Mouse (Mus musculus) limb, embryonic 14.5 days (tissue): Measurements from ENCODE around the gene Dazap1. TPM values are rescaled to one million over a fixed set of nuclear protein-coding genes. Genes with fewer than 3 reads are reported as not detected.

ENCODE experiments used
- ATAC-seq: fragments of 200-750 bp; cut with Nextera tagmentation; 2 replicates; pipeline ENCODE4 v1.8.0; 2017; ENCODE audit warnings: low read depth, moderate number of reproducible peaks, moderate TSS enrichment; ENCODE audit not compliant: low FRiP score
- DNase-seq: peaks from one replicate; pipeline ENCODE4 v3.0.0-alpha.2; 2015; ENCODE audit warnings: low spot score
- H3K27ac ChIP-seq: fragments of 300-500 bp; sonication (generic); replicated peaks from 2 replicates; pipeline ENCODE4 v1.5.1; 2014; ENCODE audit warnings: low read depth, mild to moderate bottlenecking, low read length, moderate library complexity, mixed read lengths
- H3K27me3 ChIP-seq: fragments of 300-500 bp; sonication (generic); 2 replicates; pipeline ENCODE4 v1.6.1; 2014; ENCODE audit warnings: low read length, mixed read lengths; ENCODE audit not compliant: control insufficient read depth, insufficient read depth
- H3K36me3 ChIP-seq: fragments of 300-500 bp; sonication (generic); 2 replicates; pipeline ENCODE4 v1.6.1; 2014; ENCODE audit warnings: mild to moderate bottlenecking, low read length, moderate library complexity, mixed read lengths; ENCODE audit not compliant: control insufficient read depth, insufficient read depth
- H3K4me1 ChIP-seq: fragments of 300-500 bp; sonication (generic); 2 replicates; pipeline ENCODE4 v1.6.1; 2014; ENCODE audit warnings: antibody characterized with exemption, low read length, mixed read lengths; ENCODE audit not compliant: control insufficient read depth, insufficient read depth
- H3K4me2 ChIP-seq: fragments of 300-500 bp; sonication (generic); replicated peaks from 2 replicates; pipeline ENCODE4 v1.6.1; 2014; ENCODE audit warnings: low read depth, mild to moderate bottlenecking, low read length, moderate library complexity; ENCODE audit not compliant: severe bottlenecking
- H3K4me3 ChIP-seq: fragments of 300-500 bp; sonication (generic); replicated peaks from 2 replicates; pipeline ENCODE4 v1.5.1; 2014; ENCODE audit warnings: low read length
- H3K9ac ChIP-seq: fragments of 300-500 bp; sonication (generic); 2 replicates; pipeline ENCODE4 v1.6.1; 2014; ENCODE audit warnings: mild to moderate bottlenecking, low read depth, low read length, moderate library complexity; ENCODE audit not compliant: severe bottlenecking
- H3K9me3 ChIP-seq: fragments of 300-500 bp; sonication (generic); 2 replicates; pipeline ENCODE4 v1.6.1; 2016; ENCODE audit warnings: low read length; ENCODE audit not compliant: control insufficient read depth
- POLR2A ChIP-seq: fragments of 200-500 bp; IDR thresholded peaks from 2 replicates; pipeline ENCODE4 v1.8.0; 2012; ENCODE audit warnings: inconsistent platforms, mild to moderate bottlenecking, moderate library complexity, borderline replicate concordance; ENCODE audit not compliant: insufficient read depth, insufficient read length; ENCODE audit errors: extremely low read depth
- WGBS: fragments of 180-500 bp; shearing (Covaris S2); extraction: QIAGEN DNeasy Blood & Tissue Kit; methylation state at CpG from one replicate; pipeline ENCODE4 v1.1.7; 2014; 5-methylcytosine and 5-hydroxymethylcytosine counted together
- polyA plus RNA-seq, 2 experiments: library from polyadenylated mRNA; depleted of rRNA in 1 of 2; stranded (reverse) in 1 of 2; unstranded in 1 of 2; fragments of >200 nt; fragmentation: Nextera tagmentation in 1 of 2; extraction: Ambion mirVana in 1 of 2; gene quantifications; 2 replicates each; pipeline versions ENCODE4 v1.2.1 to v1.2.3; 2012 to 2014

Dazap1 gene
- polyA plus RNA-seq, 2 experiments, result 46.1 to 272 TPM

DNA sequence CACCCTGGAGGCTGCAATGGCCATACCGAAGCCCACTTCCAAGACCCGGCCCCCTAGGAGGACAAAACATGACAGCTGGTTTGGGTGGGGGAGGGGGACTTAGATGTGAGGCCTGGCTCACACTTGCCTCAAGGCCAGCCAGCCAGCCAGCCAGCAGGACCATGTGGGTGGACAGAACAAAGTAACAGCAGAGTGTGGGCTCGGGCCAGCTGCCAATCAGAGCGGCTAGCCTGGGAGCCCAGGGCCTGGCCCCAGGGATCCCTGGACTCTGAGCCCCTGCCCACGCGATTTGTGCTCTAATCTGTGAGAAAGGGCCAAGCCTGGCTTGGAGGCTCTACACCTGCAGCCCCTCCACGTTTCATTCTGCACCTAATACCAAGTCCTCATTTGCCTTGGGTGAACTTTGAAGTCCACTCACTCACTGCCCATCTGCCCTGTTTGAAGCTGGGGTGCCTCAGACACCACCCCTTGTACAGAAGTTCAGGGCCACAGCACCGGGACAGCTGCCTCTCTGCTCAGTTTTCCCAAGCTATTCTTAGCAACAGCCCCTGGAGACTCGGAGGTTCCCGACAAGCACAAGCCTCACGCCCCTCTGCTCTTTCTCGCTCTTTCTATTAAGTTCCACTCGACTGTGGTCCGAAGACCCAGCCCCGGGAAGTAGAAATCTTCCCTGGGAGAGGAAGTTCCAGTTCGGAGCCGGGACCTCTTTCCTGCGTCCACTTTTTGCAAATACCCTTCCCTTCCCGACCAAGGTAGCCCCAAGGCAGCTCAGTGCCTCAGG is 1.2 kb upstream of the Dazap1 start:
- peak overlapping the region; percentile 50 for H3K9ac ChIP-seq
- H3K27me3 ChIP-seq, result no peaks in the 10 kb centered on the region
- H3K4me2 ChIP-seq, result peak overlapping the region; percentile 90
- no peaks in the 10 kb centered on the region for H3K9me3 ChIP-seq
- no peak for TF ChIP-seq POLR2A
- H3K36me3 ChIP-seq, result peaks cover 37% of the 10 kb centered on the region
- WGBS, result 8% methylated on average over 19 of the region's 19 CpGs
- peaks cover 13% of the 10 kb centered on the region for H3K4me1 ChIP-seq
- peak overlapping the region; percentile 53 for H3K4me3 ChIP-seq
- peak; percentile 44 for DNase-seq
- ATAC-seq, result no peak
- peak overlapping the region; percentile 95 for H3K27ac ChIP-seq

DNA sequence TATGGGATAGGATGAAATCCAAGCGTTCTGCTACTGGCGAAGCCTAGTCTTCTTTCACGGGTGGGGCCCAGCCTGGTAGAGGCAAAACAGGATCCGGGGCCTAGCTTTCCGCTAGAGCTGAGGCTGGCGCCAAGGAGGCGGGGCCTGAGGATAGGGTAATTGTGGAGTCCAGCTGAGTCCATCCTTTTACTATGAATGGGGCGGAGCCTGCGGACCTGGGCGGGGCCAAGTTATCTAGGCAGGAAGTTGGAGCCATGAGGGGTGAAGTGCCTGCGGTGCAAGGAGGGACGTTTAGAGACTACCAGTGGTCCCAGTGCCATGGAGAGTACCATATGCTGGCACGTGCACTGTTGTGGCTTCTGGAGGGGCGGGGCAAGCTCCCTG is 291 bp downstream of the Dazap1 start:
- H3K36me3 ChIP-seq, result peaks cover 22% of the 10 kb centered on the region
- WGBS, result 2% methylated on average over 14 of the region's 14 CpGs
- no peaks in the 10 kb centered on the region for H3K27me3 ChIP-seq
- H3K4me2 ChIP-seq, result peak overlapping the region; percentile 90
- no peak for TF ChIP-seq POLR2A
- H3K27ac ChIP-seq, result peak overlapping the region; percentile 95
- DNase-seq (peak; percentile 96), ATAC-seq (peak; percentile 60)
- H3K4me3 ChIP-seq, result peak overlapping the region; percentile 53
- peaks cover 22% of the 10 kb centered on the region for H3K4me1 ChIP-seq
- peak overlapping the region; percentile 50 for H3K9ac ChIP-seq
- H3K9me3 ChIP-seq, result no peaks in the 10 kb centered on the region

DNA sequence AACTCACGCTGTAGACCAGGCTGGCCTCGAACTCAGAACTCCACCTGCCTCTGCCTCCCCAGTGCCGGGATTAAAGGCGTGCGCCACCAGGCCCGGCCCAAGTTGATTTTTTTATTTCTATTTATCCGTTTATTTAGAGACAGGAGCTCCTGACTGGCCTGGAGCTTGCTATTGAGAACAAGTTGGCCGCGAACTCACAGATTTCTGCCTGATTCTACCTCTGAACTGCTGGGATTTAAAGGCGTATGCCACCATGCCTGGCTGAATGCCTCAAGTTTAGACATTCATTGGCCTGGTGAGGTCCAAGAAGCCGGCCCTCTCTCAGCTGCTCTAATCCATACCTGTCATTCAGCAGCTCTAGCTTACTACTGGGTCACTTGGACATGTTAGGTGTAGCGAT is 883 bp downstream of the Dazap1 start:
- Histone ChIP-seq H3K27me3 (no peaks in the 10 kb centered on the region), H3K4me2 (peak overlapping the region; percentile 90), H3K4me1 (peaks cover 28% of the 10 kb centered on the region), H3K27ac (no peak overlapping the region), H3K4me3 (peak overlapping the region; percentile 53), H3K9ac (no peak overlapping the region), H3K36me3 (peaks cover 21% of the 10 kb centered on the region), H3K9me3 (no peaks in the 10 kb centered on the region)
- no peak for TF ChIP-seq POLR2A
- 79% methylated on average over 12 of the region's 12 CpGs for WGBS
- no peak for ATAC-seq
- no peak for DNase-seq

DNA sequence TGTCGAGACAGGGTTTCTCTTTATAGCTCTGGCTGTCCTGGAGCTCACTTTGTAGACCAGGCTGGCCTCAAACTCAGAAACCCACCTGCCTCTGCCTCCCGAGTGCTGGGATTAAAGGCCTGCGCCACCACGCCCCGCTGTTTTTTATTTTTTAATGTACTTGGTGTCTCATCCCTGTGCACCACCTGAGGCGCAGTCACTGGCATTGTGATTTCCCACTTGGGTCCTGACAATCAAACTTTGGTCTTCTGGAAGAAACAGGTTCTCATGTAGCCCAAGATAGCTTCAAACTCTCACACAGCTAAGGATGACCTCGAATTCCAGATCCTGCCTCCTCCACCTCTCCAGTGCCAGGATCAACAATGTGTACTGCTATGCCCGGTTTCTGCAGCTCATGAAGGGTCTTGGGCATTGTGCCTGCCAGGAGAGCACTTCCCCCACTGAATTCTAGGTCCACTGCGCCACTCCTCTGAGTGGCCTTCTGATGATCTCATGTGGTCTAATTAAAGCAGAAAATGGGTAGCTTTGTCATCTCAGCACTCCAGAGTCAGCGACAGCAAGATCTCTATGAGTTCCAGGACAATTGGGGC is 1.6 kb downstream of the Dazap1 start:
- 93% methylated on average over 10 of the region's 10 CpGs for WGBS
- Histone ChIP-seq H3K9ac (no peak overlapping the region), H3K4me2 (no peak overlapping the region), H3K27me3 (no peaks in the 10 kb centered on the region), H3K4me3 (no peak overlapping the region), H3K27ac (no peak overlapping the region), H3K9me3 (no peaks in the 10 kb centered on the region), H3K4me1 (peaks cover 35% of the 10 kb centered on the region), H3K36me3 (peaks cover 23% of the 10 kb centered on the region)
- ATAC-seq, result no peak
- no peak for DNase-seq
- TF ChIP-seq POLR2A, result no peak

DNA sequence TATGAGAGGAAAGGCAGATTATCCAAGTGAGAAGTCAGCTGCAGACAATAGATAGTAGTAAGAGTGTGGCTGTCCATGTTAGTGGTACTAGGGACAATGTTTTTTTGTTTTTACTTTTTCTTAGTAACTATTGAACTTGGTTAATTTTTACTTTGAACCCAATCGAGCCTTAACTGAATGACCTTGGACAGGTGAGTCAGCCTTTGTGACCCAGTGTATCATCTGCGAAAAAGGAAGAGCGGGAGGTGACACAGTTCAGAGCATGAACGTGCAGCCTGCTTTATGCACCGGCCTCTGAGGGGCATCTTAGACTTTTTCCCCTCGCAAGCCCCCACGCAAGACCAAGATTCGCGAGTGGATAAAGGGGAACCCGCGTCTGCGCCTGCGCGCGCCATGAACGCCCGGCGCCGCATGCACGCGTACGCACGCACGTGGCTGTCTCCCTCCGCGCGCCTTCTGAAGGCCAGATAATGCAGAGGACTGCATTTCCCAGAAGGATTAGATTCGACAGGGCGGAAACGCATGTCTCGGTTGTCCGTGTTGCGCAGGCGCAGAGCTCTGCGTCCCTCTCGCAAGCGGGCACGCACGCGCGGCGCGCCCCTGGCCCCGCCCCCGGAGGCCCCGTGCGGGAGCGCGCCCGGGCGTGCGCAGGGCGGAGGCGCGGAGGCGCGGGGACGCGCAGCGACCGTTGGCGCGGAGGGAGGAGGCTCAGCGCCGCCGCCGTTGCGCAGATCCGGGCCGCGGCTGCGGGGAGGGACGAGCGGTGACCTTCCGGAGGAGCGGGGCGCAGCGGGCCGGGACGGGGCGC is 3.3 kb downstream of the Dazap1 start:
- TF ChIP-seq POLR2A, result 0 out of 2 replicates have a peak, but pooled peaks have one; percentile 65

More for the DNA sequence above, 3.3 kb downstream of the Dazap1 start:
- DNase-seq (peak; percentile 99), ATAC-seq (peak; percentile 57)
- H3K4me2 ChIP-seq, result peak overlapping the region; percentile 86
- H3K27ac ChIP-seq, result peak overlapping the region; percentile 56
- peaks cover 17% of the 10 kb centered on the region for H3K36me3 ChIP-seq
- H3K4me1 ChIP-seq, result peaks cover 36% of the 10 kb centered on the region
- H3K4me3 ChIP-seq, result peak overlapping the region; percentile 76
- H3K27me3 ChIP-seq, result no peaks in the 10 kb centered on the region
- no peaks in the 10 kb centered on the region for H3K9me3 ChIP-seq
- peak overlapping the region; percentile 91 for H3K9ac ChIP-seq
- 2% methylated on average over 63 of the region's 81 CpGs for WGBS
